Mouse (Mus musculus) spleen, adult 2 months (tissue): Measurements from ENCODE around the gene Psmd3.

Experiments
- CTCF ChIP-seq: fragments of 200-500 bp; IDR thresholded peaks from 2 replicates; pipeline ENCODE4 v1.5.1; 2011; ENCODE audit warnings: mild to moderate bottlenecking, inconsistent platforms; ENCODE audit not compliant: insufficient read depth, insufficient read length, insufficient replicate concordance; ENCODE audit errors: extremely low read depth
- POLR2A ChIP-seq: fragments of 200-500 bp; IDR thresholded peaks from 2 replicates; pipeline ENCODE4 v1.6.1; 2011; ENCODE audit warnings: low read depth, low read length, inconsistent platforms

DNA sequence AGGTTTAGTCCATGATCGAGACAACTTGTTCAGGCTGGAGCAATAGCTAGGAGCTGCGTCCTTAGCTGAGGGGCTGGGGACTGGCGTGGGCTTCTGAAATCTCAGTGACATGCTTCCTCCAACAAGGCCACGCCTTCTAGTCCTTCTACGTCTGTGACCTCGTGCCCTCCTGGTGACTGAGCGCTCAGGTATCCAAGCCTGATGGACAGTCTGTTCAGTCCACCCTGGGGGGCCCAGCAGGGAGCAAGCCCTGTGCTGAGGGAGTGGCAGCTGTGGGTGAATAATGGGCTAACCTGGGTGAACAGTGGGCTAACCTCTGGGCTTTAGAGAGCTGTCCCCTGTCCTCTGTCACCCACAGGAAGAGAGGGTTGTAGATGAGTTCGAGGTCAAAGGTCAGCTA lies 5.7 kb downstream of the Psmd3 start:
- no peak for TF ChIP-seq POLR2A
- no peak for TF ChIP-seq CTCF
